Mouse (Mus musculus): Measurements from ENCODE around the gene Eipr1. TPM values are rescaled to one million over a fixed set of nuclear protein-coding genes. Genes with fewer than 3 reads are reported as not detected.
"Not testable (repeated sequence)": the region's sequence is repeated elsewhere in the genome, so short reads cannot be mapped to it uniquely, and the experiment has no call there.

The Eipr1 gene
- polyA plus RNA-seq, 1 experiment = 41.1 TPM

DNA sequence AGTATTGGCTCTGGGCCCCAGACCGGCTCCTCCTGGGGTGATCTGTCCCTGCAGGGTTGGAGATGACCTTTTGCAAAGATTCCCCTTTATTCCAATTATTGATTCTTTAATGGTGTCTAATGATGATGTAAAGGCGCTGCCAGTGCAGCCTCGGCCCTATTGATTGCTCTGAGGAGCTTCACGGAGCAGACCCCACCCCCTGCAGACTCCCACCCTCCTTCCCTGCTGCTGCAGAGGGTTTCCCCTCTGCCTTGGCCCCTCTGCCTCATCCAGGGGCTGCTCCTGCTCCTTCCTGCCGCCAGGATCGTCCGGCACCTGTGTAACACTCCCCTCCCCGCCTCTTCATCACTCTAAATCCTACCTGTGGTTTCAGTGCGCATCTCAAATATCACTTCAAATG, 156.2 kb downstream of the Eipr1 start:
- TF ChIP-seq FLI1 (IDR thresholded peaks at IDR 0.05; ENCODE audit: low read length) = no peak
- no peak for TF ChIP-seq GATA1 (IDR thresholded peaks at IDR 0.05; ENCODE audit: borderline replicate concordance, low read length)
- Histone ChIP-seq H3K36me3 (replicated peaks; ENCODE audit: low read length) (no peaks in the 10 kb centered on the region), H3K27me3 (replicated peaks) (peaks cover 2% of the 10 kb centered on the region), H3K4me3 (replicated peaks) (no peak overlapping the region), H3K4me1 (peaks cover 8% of the 10 kb centered on the region; the same call in 1 of the 2 replicates), H3K9me3 (no peaks in the 10 kb centered on the region)

DNA sequence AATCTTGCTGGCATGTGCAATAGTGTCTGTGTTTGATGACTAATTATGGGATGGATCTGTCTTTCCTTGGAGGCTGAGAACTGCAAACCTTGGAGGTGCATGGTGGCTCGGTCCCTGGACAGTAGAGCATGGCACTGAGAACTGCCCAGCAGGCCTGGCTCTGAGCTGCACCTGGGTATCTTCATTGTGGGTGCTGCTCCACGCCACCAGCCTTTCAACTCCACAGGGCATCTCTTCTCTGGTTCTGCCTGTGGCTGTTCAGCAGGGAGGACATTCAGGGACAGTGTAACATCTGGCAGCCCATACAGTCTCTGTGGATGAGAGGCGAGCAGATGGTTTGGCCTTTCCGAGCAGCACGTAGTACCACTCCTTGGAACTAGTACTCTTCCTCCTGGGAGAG, 158.2 kb downstream of the Eipr1 start:
- Histone ChIP-seq H3K9me3 (no peaks in the 10 kb centered on the region), H3K4me3 (replicated peaks) (no peak overlapping the region), H3K27me3 (replicated peaks) (peaks cover 2% of the 10 kb centered on the region), H3K36me3 (replicated peaks; ENCODE audit: low read length) (no peaks in the 10 kb centered on the region), H3K4me1 (peaks cover 8% of the 10 kb centered on the region; the same call in 1 of the 2 replicates)
- TF ChIP-seq FLI1 (IDR thresholded peaks at IDR 0.05; ENCODE audit: low read length) (no peak), GATA1 (IDR thresholded peaks at IDR 0.05; ENCODE audit: borderline replicate concordance, low read length) (no peak)

DNA sequence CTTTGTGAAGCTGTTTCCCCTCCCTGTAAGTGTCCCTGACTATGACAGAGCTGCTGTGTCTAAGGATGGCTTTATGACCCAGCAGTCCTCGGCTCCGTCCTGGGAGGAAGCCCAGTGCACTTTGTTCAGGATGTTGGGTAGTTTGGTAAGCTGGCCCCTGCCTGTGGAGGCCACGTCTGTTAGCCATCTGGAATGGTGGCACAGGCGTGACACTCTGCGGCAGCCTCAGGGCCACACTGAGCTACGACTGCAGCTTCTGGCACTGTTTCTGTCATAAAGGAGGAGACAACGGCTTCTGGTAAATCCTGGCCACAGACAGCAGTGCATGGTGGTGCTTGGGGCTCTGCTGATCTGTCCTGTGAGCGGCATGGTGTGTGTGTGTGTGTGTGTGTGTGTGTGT, 159.0 kb downstream of the Eipr1 start:
- Histone ChIP-seq H3K4me1 (peaks cover 8% of the 10 kb centered on the region; the same call in 1 of the 2 replicates), H3K9me3 (no peaks in the 10 kb centered on the region), H3K4me3 (replicated peaks) (no peak overlapping the region), H3K27me3 (replicated peaks) (peaks cover 2% of the 10 kb centered on the region), H3K36me3 (replicated peaks; ENCODE audit: low read length) (no peaks in the 10 kb centered on the region)
- no peak for TF ChIP-seq GATA1 (IDR thresholded peaks at IDR 0.05; ENCODE audit: borderline replicate concordance, low read length)
- no peak for TF ChIP-seq FLI1 (IDR thresholded peaks at IDR 0.05; ENCODE audit: low read length)

DNA sequence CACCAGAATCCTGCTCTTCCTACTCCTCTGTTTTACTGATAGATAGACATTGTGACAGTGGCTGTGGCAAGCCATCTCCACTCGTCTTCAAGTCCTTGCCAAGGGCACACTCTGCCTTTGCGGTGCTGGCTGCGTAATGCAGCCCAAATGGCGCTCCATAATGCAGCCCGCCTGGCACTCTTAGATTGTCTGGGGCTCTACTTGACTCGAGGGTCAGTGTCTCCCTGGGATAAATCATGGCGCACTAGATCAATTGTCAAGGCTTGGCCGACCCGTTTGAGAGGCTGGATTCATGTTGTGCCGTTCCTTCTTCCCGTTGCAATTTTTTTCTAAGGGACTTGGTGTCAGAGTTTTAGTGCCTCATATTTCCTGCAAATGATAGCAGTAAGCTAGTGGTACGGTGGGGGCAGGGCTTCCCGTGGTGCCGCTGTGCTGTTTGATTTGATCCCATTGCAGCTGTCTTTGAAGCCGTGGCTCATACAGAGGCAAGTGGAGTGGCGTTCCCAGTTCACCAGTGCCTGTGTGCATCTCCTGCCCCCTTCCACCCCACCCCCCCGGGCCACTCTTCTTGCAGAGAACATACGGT, 160.8 kb downstream of the Eipr1 start:
- no peak for TF ChIP-seq FLI1 (IDR thresholded peaks at IDR 0.05; ENCODE audit: low read length)
- no peak for TF ChIP-seq GATA1 (IDR thresholded peaks at IDR 0.05; ENCODE audit: borderline replicate concordance, low read length)
- Histone ChIP-seq H3K27me3 (replicated peaks) (peaks cover 2% of the 10 kb centered on the region), H3K4me1 (peaks cover 8% of the 10 kb centered on the region; the same call in 1 of the 2 replicates), H3K36me3 (replicated peaks; ENCODE audit: low read length) (no peaks in the 10 kb centered on the region), H3K9me3 (no peaks in the 10 kb centered on the region), H3K4me3 (replicated peaks) (no peak overlapping the region)

DNA sequence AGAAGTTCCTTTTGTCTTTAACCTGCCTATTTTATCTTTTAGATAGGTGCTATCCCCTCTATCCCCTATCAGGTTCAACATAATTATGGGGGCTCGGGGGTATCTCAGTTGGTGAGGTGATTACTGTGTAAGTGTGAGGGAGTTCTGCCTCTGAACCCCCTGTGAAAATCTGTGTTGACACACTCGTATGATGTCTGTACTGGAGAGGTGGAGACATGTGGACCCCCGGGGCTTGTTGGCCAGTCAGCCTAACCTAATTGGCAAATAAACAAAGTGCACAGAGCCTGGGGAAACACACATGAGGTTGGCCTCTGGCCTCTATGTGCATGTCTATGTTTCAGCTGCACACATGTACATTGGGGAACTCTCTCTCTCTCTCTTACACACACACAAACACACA, 161.5 kb downstream of the Eipr1 start:
- no peak for TF ChIP-seq FLI1 (IDR thresholded peaks at IDR 0.05; ENCODE audit: low read length)
- TF ChIP-seq GATA1 (IDR thresholded peaks at IDR 0.05; ENCODE audit: borderline replicate concordance, low read length) = no peak
- no peaks in the 10 kb centered on the region for H3K9me3 ChIP-seq
- no peak overlapping the region for H3K4me3 ChIP-seq (replicated peaks)
- no peaks in the 10 kb centered on the region for H3K36me3 ChIP-seq (replicated peaks; ENCODE audit: low read length)
- H3K4me1 ChIP-seq = peaks cover 8% of the 10 kb centered on the region; the same call in 1 of the 2 replicates
- peaks cover 2% of the 10 kb centered on the region for H3K27me3 ChIP-seq (replicated peaks)

DNA sequence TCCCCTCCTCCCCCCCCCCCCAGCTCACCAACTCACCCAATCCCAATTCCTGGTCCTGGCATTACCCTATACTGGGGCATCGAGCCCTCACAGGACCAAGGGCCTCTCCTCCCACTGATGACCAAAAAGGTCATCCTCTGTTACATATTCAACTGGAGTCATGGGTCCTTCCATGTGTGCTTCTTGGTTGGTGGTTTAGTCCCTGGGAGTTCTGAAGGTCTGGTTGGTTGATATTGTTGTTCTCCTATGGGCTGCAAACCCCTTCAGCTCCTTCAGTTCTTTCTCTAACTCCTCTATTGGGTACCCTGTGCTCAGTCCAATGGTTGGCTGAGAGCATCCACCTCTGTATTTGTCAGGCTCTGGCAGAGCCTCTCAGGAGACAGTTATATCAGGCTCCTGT, 162.5 kb downstream of the Eipr1 start:
- not testable (repeated sequence) for H3K4me1 ChIP-seq; H3K36me3 ChIP-seq (replicated peaks; ENCODE audit: low read length)

More for the DNA sequence above, 162.5 kb downstream of the Eipr1 start:
- H3K27me3 ChIP-seq (replicated peaks); H3K4me3 ChIP-seq (replicated peaks); H3K9me3 ChIP-seq: not testable (repeated sequence)

Other genes with a start within 250 kb of the Eipr1 start
- not detected in 2 replicates for gene Dcdc2c, start 199.4 kb upstream of the Eipr1 start, polyA plus RNA-seq (2012; ENCODE audit: insufficient read depth, low replicate concordance)
- not detected in 2 replicates for gene Allc, start 169.3 kb upstream of the Eipr1 start, polyA plus RNA-seq (2012; ENCODE audit: insufficient read depth, low replicate concordance)
- 20.7 and 32.6 TPM in 2 replicates for gene Colec11, start 128.4 kb upstream of the Eipr1 start, polyA plus RNA-seq (2012; ENCODE audit: insufficient read depth, low replicate concordance)
- gene Rps7, start 115.8 kb upstream of the Eipr1 start, polyA plus RNA-seq (2012; ENCODE audit: insufficient read depth, low replicate concordance) = 23.0 and 205 TPM in 2 replicates
- gene Rnaseh1, start 102.2 kb upstream of the Eipr1 start, polyA plus RNA-seq (2012; ENCODE audit: insufficient read depth, low replicate concordance) = 8.1 TPM in 1 of 2 replicates, not detected in the other
- 5.1 TPM in 1 of 2 replicates, not detected in the other for gene Adi1, start 76.6 kb upstream of the Eipr1 start, polyA plus RNA-seq (2012; ENCODE audit: insufficient read depth, low replicate concordance)
- 4.9 and 7.8 TPM in 2 replicates for gene Trappc12, start 1.3 kb upstream of the Eipr1 start, polyA plus RNA-seq (2012; ENCODE audit: insufficient read depth, low replicate concordance)

All from megakaryocyte, embryonic 14.5 days (primary cell).